Mouse (Mus musculus) adipose tissue, adult 10 weeks (tissue): Measurements from ENCODE around the gene Cox10. TPM values are rescaled to one million over a fixed set of nuclear protein-coding genes. Genes with fewer than 3 reads are reported as not detected.

Experiments used
- polyA plus RNA-seq: library from polyadenylated mRNA; stranded (reverse); fragments of 350-450 nt; fragmentation: Illumina TruSeq; extraction: RNeasy Lipid Tissue Mini Kit (QIAGEN cat#74804); gene quantifications from one replicate; pipeline ENCODE4 v1.2.3, GENCODE M21; 2014; ENCODE audit warnings: low read depth, low replicate concordance

The Cox10 gene
- polyA plus RNA-seq, result 9.1 TPM

GRCm38 (mm10) chr11:64078956-64079726 is at the start of gene Cox10:
Cox10 (minus strand) TSS chr11:64079468.

GRCm38 (mm10) chr11:63922091-63922621 is 157.1 kb downstream of the Cox10 start, which contains the start of gene Hs3st3b1:
Hs3st3b1 (minus strand) TSS chr11:63922290.

Other genes starting within 250 kb of the Cox10 start
- gene Hs3st3b1, start 157.2 kb downstream of the Cox10 start, polyA plus RNA-seq, result 41.2 TPM